8 mouse cellular contexts compared by ENCODE assay signal in genomic region chr17:83352456-83352855, GRCm38 (mm10). TPM values are rescaled to one million over a fixed set of nuclear protein-coding genes. Genes with fewer than 3 reads are reported as not detected.
DNase-seq lines count a peak whose midpoint lies in the region; ATAC-seq and TF ChIP-seq lines count a peak whose summit lies in the region.

No protein-coding gene starts in this region.

- H3K4me1 ChIP-seq in embryonic facial prominence, embryonic 13.5 days = peaks cover 31% of the 10 kb centered on the region
- peaks cover 13% of the 10 kb centered on the region for H3K4me1 ChIP-seq in intestine, embryonic 15.5 days (replicated peaks)

- H3ac ChIP-seq in myocyte (ENCODE audit: control insufficient read depth, insufficient read length) = no peak overlapping the region

- no peaks in the 10 kb centered on the region for H3K36me3 ChIP-seq in embryonic facial prominence, embryonic 13.5 days
- H3K36me3 ChIP-seq in intestine, embryonic 15.5 days = no peaks in the 10 kb centered on the region
- H3K36me3 ChIP-seq in myocyte (ENCODE audit: control insufficient read depth, insufficient read depth) = no peaks in the 10 kb centered on the region

- intact Hi-C loops in left cerebral cortex, adult 2 months (cut with DNase I) = loop anchor here (5.0 kb wide), 1 partner anchor 460 kb away; no protein-coding TSS in a partner anchor

- 2% methylated on average over 2 of the region's 2 CpGs for WGBS in embryonic facial prominence, embryonic 13.5 days
- 14% methylated on average over 2 of the region's 2 CpGs for WGBS in intestine, embryonic 15.5 days

- no peaks in the 10 kb centered on the region for H3K27me3 ChIP-seq in embryonic facial prominence, embryonic 13.5 days
- no peaks in the 10 kb centered on the region for H3K27me3 ChIP-seq in intestine, embryonic 15.5 days (replicated peaks)
- H3K27me3 ChIP-seq in myocyte (ENCODE audit: control insufficient read depth, insufficient read depth, insufficient read length) = no peaks in the 10 kb centered on the region

- no peak overlapping the region for H3K27ac ChIP-seq in left cerebral cortex, adult 2 months
- H3K27ac ChIP-seq in embryonic facial prominence, embryonic 13.5 days = peak overlapping the region; percentile 88
- H3K27ac ChIP-seq in intestine, embryonic 15.5 days = no peak overlapping the region; the same call in 1 of the 2 replicates

- H3K4me3 ChIP-seq in left cerebral cortex, adult 2 months = peak overlapping the region; percentile 76
- peak overlapping the region; percentile 83 for H3K4me3 ChIP-seq in embryonic facial prominence, embryonic 13.5 days
- peak overlapping the region; percentile 19 for H3K4me3 ChIP-seq in intestine, embryonic 15.5 days (replicated peaks)
- peak overlapping the region; percentile 36 for H3K4me3 ChIP-seq in myocyte

- no peak for TF ChIP-seq POLR2A in myocyte (IDR thresholded peaks at IDR 0.05; ENCODE audit: insufficient read length, low read depth)

- no peak for DNase-seq in left cerebral cortex, adult 2 months (ENCODE audit: extremely low spot score in 1 of 2, low spot score in 2 of 2)
- no peak for DNase-seq in left cerebral cortex, adult 8-10 months (ENCODE audit: low spot score in 2 of 2)
- no peak for DNase-seq in kidney, postnatal 4 days
- DNase-seq in frontal cortex, adult 2 months (ENCODE audit: extremely low spot score in 1 of 2, low spot score in 1 of 2) = no peak
- DNase-seq in cerebellum, postnatal 10 days = no peak

- ATAC-seq in embryonic facial prominence, embryonic 13.5 days (ENCODE audit: insufficient number of reproducible peaks, insufficient read depth, low FRiP score, low TSS enrichment, low read depth) = no peak
- no peak for ATAC-seq in intestine, embryonic 15.5 days

- no peaks in the 10 kb centered on the region for H3K9me3 ChIP-seq in embryonic facial prominence, embryonic 13.5 days
- H3K9me3 ChIP-seq in intestine, embryonic 15.5 days = no peaks in the 10 kb centered on the region

- peak overlapping the region; percentile 59; the same call in 1 of the 2 replicates for H3K9ac ChIP-seq in embryonic facial prominence, embryonic 13.5 days
- no peak overlapping the region for H3K9ac ChIP-seq in intestine, embryonic 15.5 days

- H3K4me2 ChIP-seq in embryonic facial prominence, embryonic 13.5 days = peak overlapping the region; percentile 67
- H3K4me2 ChIP-seq in intestine, embryonic 15.5 days (replicated peaks) = peak overlapping the region; percentile 62
- peak overlapping the region; percentile 94 for H3K4me2 ChIP-seq in myocyte (ENCODE audit: low read depth)

- TF ChIP-seq CTCF in left cerebral cortex, adult 2 months (IDR thresholded peaks at IDR 0.05) = no peak

- H3K79me2 ChIP-seq in myocyte (ENCODE audit: control insufficient read depth, insufficient read depth) = peaks cover 62% of the 10 kb centered on the region

TF ChIP-seq in myocyte, 11 proteins besides CTCF, POLR2A, EP300 and RAD21:
- no peak for TF ChIP-seq MAX (IDR thresholded peaks at IDR 0.05; ENCODE audit: low read depth)
- no peak for TF ChIP-seq MYOD1 (IDR thresholded peaks at IDR 0.05; ENCODE audit: control insufficient read depth in 1 of 3, insufficient read length in 2 of 3, low read depth in 2 of 3)
- no peak for TF ChIP-seq CEBPB (IDR thresholded peaks at IDR 0.05; ENCODE audit: insufficient read depth, poor library complexity, severe bottlenecking)
- TF ChIP-seq POLR2AphosphoS2 (IDR thresholded peaks at IDR 0.05; ENCODE audit: insufficient read length, low read depth) = no peak
- TF ChIP-seq TCF12 (IDR thresholded peaks at IDR 0.05; ENCODE audit: insufficient read depth, poor library complexity, severe bottlenecking) = no peak
- TF ChIP-seq REST (IDR thresholded peaks at IDR 0.05; ENCODE audit: insufficient read depth, insufficient read length) = no peak
- TF ChIP-seq SRF (IDR thresholded peaks at IDR 0.05; ENCODE audit: control insufficient read depth, insufficient read length, low read depth) = no peak
- no peak for TF ChIP-seq E2F4 (IDR thresholded peaks at IDR 0.05; ENCODE audit: insufficient read depth)
- TF ChIP-seq TCF3 (IDR thresholded peaks at IDR 0.05; ENCODE audit: insufficient read length, low read depth) = no peak
- no peak for TF ChIP-seq USF1 (IDR thresholded peaks at IDR 0.05; ENCODE audit: low read depth)
- TF ChIP-seq MYOG (IDR thresholded peaks at IDR 0.05; ENCODE audit: control insufficient read depth in 1 of 3, insufficient read depth in 1 of 3, insufficient read length in 2 of 3, low read depth in 2 of 3) = no peak

RNA-seq across cellular contexts. Expression of gene Eml4, which starts 1.7 kb away (rescaled TPM):
- 10 to 100 TPM; 23.2 to 24.2 TPM for total RNA-seq in left cerebral cortex, adult 2 months (2021)
- total RNA-seq in left cerebral cortex, adult 8-10 months (2022) = 10 to 100 TPM; 17.6 to 20.2 (median 19.1) TPM
- 41.6 and 43.7 TPM in 2 replicates for polyA plus RNA-seq in embryonic facial prominence, embryonic 13.5 days (2015; fragmentation: Nextera tagmentation; extraction: Ambion mirVana)
- 34.5 and 37.0 TPM in 2 replicates for polyA plus RNA-seq in intestine, embryonic 15.5 days (2015; fragmentation: Nextera tagmentation; extraction: Ambion mirVana)
- polyA plus RNA-seq in myocyte (2012; fragmentation: generic; extraction: Trizol) = 4.2 TPM
- polyA plus RNA-seq in frontal cortex, adult 2 months (2012; rRNA removed) = 24.6 and 26.0 TPM in 2 replicates

Comparison
In these comparisons a context has a peak if more than half of its experiments do, and no peak if none do; other contexts are left out.
1. H3K4me3 ChIP-seq: peak in every context shown above with its lines; median percentile 83 in embryonic facial prominence, embryonic 13.5 days; 76 in left cerebral cortex, adult 2 months; 36 in myocyte; 19 in intestine, embryonic 15.5 days.